Mouse (Mus musculus) testis, postnatal 14 days (tissue): Measurements from ENCODE around the gene Zfp30.

ENCODE experiments used
- DNase-seq: peaks from one replicate; pipeline ENCODE4 v3.0.0; 2021; ENCODE audit warnings: low spot score

Zfp30 gene

DNA sequence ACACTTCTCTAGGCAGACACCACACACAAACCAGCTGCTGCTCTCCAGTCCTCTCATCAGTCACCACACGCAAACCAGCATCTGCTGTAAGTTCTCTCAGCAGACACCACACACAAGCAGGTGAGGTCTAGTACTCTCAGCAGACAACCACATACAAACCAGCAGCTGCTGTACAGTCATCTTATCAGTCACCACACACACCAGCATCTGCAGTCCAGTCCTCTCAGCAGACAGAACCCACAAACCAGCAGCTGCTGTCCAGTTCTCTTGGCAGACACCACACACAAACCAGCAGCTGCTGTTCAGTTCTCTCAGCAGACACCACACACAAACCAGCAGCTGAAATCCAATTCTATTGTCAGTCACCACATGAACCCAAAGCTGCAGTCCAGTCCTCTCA, 53.0 kb downstream of the Zfp30 start:
- no peak for DNase-seq

DNA sequence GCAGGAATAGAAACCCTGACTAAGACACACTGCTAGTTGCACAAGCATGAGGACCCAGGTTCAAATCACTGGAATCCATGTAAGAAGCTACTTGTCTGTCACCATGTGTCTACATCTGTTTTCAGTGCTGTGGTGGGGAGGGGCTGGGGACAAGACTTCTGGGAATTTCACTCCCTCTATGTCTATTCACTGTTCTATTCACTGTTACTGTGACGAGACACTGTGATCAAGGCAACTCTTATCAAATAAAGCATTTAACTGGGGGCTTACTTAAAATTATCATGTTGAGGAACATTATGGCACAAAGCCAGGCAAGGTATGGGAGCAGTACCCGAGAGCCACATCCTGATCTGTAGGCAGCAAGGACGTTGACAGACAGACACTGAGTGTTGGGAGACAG, 55.5 kb downstream of the Zfp30 start:
- DNase-seq, result no peak

DNA sequence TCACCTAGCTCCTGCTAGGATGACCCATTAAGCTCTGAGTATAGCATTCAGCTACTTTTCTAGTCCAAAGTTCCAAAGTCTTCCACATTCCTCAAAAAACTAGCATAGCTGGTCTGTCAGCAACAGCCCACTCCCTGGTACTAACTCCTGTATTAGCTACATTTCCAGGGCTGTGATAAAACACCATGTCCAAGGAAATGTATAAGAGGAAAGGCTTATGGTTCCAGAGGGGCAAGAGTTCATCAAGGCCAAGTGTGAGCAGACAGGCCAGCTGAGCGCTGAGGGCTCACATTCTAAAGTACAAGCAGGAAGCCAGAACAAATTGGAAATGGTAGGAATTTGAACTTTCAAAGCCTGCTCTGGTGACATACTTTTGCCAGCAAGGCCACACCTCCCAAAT, 58.3 kb downstream of the Zfp30 start:
- no peak for DNase-seq
